Mouse (Mus musculus): ENCODE measurements around the gene Doc2b.

Gene Doc2b

DNA sequence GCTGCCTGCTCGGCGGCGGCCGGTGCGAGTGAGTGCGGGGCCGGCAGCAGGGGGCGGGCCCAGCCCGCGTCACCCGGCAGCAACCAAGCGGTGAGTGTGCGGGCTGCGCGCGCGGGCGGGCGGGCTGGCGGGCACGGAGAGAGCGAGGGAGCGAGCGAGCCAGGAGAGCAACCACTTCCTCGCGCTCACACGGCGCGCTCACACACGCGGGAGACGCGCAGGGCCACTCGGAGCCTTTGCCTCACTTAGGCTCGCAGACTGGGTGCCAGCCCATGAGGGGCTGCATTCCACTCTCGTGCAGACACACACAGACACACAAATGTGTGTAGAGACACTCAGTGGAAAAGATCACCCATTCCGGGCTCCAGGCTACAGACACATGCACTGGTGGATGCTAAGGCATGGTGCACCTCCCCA lies at the start of gene Doc2b:
Doc2b (minus strand) TSS at position 21 of the 417 bp plus-strand sequence.
- DNase-seq (ENCODE audit: low read depth in 1 of 2, low spot score in 2 of 2), result no peak

DNA sequence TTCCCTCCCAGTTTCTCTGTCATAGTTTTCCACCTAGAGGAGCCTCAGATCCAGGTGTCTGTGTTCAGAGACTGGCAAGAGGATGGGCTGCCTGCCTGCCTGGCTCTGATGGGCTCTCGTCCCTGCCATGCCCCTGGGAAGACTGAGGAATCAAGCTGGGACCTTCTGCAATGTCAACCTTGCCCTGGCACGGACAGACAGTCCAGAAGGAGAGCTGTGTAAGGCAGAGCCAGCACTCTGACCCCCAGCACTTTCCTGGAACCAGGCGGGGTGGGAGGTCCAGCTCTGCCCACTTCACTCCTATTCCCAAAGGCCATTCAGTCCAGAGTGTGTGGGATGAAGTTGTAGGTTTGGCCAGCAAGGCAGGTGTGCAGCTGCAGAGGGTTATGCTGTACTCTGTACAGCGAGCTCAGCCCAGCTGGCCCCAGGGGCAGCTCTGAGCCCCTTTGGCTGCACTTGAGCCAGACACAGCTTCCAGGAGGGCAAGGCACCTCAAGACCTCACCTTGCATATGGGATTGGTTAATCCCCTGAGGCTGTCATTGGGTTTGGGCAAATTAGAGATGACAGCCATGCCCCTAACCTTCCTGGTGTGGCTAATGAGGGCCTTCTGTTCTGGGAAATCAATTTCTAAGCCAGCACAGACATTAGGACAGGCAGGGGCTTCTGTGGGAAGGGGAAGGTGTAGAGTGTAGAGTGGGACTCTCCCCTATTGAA lies 47.2 kb upstream of the Doc2b start:
- no peak for DNase-seq (ENCODE audit: low read depth in 1 of 2, low spot score in 2 of 2)

DNA sequence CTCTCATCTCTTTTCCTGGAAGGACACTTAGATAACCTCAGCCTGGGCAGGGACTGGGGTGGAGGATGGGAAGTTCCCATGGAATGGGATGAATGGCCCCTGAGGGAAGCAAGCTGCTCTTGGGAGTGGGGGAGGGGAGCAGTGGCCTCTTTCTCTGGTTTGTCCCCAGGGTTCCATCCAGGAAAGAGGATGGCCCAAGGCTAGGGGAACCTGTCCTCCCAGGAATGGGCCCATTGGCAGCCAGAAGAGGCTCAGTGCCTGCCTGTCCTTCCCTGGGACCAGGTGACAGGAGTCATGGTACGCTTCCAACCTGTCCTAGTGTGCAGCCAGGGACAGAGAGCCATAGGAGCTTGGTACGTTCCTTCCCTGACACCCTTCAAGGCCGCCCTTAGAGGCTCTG lies 45.7 kb upstream of the Doc2b start:
- DNase-seq (ENCODE audit: low read depth in 1 of 2, low spot score in 2 of 2), result no peak

DNA sequence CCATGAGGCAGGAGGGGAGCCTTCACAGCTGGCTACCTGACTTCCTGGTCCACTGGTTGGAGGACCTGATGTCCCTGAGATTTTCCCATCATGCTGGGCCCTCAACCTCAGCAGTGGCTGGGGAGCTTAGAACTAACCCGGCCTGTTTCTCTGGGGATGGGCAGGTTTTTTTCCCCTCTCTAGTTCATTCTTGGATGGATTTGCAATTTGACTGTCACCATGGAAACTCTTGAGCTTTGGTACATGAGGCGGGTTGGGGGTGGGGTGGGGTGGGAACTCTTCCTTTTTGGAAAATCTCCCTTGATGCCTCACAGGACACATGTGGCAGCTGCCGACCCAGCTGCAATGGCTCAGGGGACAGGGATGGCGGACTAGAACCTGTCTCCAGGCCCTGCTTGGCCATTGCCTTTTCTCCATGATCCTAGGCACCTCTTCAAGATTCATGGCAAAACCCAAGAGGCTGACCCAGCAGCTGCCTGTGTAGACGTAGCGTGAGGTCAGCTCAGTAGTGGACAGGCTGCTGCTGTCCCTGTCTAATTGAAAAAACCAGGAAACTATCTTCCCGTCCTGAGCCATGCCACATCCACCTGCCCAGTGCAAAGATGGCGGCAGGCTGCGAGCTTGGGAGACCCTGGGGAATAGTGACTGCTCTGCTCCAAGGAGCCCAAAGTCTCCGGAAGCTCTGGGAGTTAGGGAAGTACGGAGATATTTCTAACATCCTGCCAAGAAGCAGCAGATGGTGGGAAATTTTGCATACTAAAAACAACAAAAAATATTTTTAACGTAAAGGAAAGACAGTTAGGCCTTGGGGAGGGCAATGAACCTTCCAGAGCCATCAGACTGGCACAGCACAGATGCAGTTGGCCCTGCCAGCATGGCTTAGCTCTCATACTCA lies 43.9 kb upstream of the Doc2b start:
- no peak for DNase-seq (ENCODE audit: low read depth in 1 of 2, low spot score in 2 of 2)

DNA sequence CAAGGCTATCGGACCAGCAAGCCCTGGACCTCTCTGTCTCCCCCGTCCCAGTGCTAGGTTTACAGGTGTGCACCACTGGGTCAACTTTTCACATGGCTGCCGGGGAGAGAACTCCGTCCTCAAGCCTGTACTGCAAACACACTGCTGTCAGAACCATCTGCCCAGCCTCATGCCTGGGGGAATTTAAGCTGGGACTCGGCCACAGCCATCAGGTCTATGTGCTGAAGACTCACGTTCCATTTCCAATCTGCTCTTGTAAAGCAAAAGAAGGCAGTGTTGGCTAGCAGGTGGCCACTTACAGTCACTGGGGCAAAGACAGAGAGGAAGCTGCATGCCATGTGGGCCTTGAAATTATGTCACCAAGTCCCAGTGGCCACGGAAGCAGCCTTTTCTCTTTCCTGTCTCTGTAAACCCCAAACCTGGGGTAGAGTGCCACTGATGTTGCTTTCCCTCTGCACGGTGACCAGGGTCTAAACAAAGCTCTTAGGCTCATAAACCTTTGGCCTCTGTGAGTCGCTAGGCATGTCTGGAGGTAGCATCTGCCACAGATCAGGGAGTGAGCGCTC lies 43.1 kb upstream of the Doc2b start:
- no peak for DNase-seq (ENCODE audit: low read depth in 1 of 2, low spot score in 2 of 2)

DNA sequence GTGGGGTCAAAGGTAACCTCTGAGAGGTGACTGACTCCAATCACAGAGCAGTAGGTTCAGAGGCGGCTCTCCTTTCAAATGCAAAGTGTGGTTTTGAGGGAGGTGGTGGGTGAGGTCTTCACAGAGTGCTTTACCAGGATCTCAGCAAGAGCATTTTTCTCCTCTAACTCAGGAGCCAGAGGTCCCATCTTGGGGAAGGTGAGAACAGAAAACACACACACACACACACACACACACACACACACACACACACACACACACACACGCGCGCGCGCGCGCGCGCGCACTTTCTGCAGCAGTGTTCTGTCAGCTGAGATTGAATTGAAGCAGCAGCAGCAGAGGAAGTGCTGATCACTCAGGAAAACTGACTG lies 40.4 kb upstream of the Doc2b start:
- DNase-seq (ENCODE audit: low read depth in 1 of 2, low spot score in 2 of 2), result no peak

DNA sequence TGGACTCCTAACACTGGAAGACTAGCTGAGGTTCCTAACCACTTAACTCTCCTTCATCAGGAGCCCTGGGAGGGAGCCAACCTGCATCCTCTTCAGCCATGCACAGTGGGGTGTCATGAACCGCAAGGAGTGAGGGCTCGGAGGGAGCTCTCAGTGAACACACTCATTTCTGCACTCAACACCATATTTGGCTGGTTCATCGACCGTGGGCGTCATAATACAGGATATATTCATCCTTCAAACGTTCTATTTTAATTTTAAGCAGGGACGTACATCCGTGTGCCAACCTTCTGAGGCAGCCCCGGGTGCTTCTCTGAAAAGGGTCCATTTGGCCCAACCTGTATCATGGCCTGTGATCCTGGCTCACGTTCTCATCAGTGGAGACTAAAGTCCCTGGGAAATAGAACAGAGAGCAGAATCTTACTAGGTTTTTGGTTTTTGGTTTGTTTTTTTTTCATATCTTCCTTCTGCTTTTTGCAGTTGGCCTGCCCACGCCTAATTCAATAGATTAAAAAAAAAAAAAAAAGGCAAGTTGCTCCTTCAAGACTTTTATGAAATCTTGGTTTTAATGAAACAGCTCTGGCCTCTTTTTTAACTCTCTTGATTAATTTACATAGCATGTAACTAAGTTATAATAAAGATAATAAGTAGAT lies 39.9 kb upstream of the Doc2b start:
- no peak for DNase-seq (ENCODE audit: low read depth in 1 of 2, low spot score in 2 of 2)

DNA sequence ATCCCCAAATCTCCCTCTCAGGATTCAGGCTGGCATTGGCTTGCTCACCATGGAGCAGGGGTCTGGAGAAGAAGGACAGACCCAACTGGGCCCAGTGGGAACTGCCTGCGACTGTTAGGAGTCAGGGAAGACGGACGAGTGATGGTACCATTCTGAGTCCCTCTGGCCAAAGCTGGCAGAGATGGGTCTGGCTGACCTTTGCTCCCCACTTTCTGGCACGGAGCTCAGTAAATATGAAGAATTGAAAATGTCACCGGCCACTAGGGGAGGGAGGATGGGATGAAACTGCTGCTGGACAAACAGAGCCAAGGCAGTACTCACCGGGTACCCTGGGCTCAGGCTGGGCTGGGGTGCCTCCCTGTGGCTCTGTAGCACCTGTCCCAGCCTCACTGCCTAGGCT lies 37.2 kb upstream of the Doc2b start:
- no peak for DNase-seq (ENCODE audit: low read depth in 1 of 2, low spot score in 2 of 2)

DNA sequence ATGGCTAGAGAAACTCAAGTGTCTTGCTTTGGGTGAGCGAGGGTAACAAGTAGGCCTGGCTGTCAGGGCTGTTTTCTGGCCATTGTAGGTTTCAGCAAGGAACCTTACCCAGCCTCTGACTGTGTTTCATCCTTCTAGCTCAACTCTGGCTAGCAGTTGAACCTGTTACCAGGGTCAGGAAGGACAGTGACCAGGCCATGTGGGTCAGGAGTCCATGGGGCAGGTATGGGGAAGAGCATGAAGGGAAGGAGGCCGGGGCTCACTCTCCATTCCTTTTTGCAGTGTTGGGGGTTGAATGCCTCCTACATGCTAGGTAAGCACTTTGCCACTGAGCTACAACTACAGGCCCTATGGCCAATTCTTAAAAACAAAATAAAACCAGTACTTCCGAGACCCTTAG lies 34.5 kb upstream of the Doc2b start:
- no peak for DNase-seq (ENCODE audit: low read depth in 1 of 2, low spot score in 2 of 2)

DNA sequence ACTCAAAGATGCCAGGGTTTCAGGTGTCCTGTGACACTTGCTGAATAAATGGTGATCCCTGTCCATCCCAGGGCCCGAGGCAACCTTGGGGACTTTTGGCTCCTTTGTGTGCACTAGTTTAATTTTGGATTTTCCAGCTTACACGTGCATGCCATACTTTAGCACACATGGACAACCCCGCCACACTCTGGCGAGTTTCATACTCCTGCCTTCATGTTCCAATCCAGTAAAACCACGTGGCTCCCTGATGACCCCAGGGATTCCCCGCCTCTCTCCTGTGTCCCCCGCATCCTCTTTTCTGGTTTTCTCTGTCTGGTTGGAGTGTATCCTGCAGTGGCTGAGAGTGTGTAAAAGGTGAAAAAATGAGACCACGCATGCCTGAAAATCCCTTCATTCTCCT lies 31.6 kb upstream of the Doc2b start:
- DNase-seq (ENCODE audit: low read depth in 1 of 2, low spot score in 2 of 2), result no peak

DNA sequence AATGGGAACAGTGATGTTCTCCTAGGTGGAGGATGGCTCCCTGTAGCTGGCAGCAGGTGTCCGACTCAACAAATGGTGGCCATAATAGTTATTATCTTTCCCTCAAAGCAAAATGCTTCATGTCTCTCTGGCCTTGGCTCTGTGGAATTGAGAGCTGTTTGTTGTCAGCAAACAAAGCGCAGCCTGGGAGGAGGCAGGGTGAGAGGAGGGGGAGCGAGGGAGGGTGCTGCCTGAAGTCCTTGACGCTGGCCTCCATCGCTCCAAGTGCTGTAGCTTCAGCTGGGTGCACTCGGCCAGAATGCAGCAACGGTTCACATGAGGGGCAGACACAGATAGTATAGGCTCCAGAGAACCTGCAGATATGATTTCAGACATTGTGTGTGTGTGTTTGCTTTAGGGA lies 27.7 kb upstream of the Doc2b start:
- no peak for DNase-seq (ENCODE audit: low read depth in 1 of 2, low spot score in 2 of 2)

DNA sequence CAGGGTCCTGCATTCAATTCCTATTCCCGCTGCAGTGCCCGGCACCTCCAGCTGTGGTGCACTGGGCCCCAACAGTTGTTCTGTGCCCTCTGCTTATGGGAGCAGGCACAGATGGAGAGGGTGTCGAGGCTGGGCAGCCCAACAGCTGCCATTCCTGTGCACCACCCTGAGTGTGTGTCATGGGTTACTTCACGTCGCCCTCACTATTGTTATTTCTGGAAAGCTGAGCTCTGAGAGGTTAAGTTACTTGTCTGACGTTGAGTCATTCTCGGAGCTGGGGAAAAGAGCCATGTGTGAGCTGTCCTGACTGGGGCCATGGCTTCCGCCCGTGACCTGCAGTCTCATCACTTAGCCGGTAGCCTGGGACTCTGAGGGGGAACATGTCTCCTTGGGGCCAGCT lies 17.2 kb upstream of the Doc2b start:
- no peak for DNase-seq (ENCODE audit: low read depth in 1 of 2, low spot score in 2 of 2)

DNA sequence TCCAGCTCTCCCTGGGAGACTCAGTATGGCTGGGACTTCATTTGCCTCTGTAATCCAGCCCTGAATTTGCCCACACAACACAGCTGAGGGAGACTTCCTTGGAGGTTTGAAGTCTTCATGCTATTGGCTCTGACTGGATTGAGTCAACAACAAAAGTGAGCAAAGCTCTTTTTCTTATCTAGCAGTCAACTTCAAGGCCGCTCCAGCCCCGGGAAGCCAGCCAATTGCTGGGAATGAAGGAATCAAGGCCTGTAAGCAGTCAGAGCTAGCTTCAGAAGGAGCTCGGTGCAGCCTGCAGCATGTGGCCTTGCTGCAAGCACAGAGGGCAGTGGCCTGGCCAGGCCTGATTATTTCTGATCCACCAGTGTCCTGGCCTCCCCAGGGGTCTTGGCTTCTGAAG lies 16.1 kb upstream of the Doc2b start:
- DNase-seq (ENCODE audit: low read depth in 1 of 2, low spot score in 2 of 2), result no peak

DNA sequence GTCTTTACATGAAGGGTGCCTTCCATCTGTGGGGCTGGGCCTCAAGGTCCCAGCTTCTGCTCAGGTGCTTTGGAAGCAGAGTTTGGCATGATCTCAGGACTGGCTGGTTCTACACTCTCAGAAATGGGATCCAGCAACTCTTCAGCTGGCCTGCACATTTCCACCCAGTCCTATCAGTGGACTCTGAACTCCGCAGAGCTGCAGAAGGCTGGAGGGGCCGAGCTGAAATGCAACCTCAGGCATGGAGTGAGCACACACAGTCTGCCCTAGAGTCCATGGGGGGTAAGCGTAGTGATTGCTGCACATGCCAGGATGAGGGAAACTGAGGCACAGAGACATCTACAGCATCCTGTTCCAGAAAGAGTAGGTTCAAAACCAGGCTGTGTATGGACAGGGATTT lies 14.7 kb upstream of the Doc2b start:
- no peak for DNase-seq (ENCODE audit: low read depth in 1 of 2, low spot score in 2 of 2)

DNA sequence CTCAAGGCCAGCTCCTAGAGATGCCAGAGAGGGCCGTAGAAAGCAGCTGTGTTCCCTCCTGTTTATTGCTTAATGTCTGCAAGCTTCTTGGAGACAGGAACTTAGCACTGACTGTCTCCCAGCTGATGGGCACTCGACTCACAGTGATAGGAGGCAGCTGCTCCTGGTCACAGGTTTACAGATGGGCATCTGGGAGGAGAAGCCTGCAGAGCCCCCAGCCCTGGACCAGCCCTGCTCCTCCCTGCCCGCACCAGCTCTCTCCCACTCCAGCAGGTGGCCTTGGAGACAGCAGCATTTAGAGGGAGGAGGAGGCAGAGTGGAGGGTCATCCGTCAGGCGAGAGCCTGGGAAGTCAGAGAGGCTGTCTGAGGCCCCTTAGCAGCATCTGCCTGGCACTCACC lies 11.6 kb upstream of the Doc2b start:
- no peak for DNase-seq (ENCODE audit: low read depth in 1 of 2, low spot score in 2 of 2)

DNA sequence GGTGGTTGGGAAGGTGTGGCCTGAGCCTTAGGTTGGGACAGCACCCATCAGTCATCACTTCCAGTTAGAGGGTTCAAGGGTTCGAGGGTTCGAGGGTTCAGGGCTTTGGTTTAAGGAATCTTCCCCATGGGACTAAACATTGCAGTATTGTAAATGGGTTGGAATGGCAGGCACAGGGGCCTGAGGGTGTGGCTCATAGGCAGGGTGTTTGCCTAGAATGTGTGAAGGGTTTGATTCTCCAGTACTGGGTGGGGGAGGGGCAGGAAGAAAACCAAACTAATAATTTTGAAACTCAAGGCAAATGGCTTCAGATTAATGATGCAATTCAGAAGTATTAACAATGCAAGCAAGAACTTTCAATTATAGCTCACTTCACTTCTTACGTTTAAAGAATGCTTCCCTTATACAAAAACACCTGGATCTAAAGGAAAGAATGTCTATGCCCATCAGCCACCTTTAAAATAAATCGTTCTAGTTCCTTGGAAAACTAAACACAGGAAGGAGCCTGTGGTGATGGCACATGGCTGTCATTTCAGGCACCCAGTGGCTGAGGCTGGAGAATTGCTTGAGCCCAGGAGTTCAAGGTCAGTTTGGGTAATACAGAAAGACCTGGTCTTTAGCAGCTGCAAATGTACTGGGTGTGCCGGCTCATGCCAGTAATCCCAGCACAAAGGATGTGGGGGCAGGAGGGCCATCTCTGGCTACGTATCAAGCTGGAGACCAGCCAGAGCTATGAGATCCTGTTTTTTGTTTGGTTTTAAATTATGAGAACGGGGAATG lies 6.1 kb upstream of the Doc2b start:
- no peak for DNase-seq (ENCODE audit: low read depth in 1 of 2, low spot score in 2 of 2)

DNA sequence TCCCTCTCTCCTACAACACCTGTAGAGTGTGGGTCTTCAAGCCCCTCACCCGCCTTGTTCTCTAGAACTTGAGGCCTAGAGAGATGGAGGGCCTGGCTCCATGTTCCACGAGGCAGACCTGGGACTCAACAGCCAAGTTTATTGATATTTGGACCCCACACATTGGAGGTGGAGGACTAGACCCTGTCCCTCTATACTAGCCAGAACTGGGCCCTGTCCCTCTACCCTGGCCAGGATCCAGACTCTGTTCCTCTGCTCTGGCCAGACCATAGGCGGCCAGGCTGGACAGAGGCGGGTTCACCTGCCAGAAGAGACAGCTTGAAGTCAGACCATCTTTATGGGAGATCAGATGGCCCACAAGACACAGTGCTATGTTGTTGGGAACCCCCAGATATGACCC lies 5.5 kb upstream of the Doc2b start:
- DNase-seq (ENCODE audit: low read depth in 1 of 2, low spot score in 2 of 2), result no peak

DNA sequence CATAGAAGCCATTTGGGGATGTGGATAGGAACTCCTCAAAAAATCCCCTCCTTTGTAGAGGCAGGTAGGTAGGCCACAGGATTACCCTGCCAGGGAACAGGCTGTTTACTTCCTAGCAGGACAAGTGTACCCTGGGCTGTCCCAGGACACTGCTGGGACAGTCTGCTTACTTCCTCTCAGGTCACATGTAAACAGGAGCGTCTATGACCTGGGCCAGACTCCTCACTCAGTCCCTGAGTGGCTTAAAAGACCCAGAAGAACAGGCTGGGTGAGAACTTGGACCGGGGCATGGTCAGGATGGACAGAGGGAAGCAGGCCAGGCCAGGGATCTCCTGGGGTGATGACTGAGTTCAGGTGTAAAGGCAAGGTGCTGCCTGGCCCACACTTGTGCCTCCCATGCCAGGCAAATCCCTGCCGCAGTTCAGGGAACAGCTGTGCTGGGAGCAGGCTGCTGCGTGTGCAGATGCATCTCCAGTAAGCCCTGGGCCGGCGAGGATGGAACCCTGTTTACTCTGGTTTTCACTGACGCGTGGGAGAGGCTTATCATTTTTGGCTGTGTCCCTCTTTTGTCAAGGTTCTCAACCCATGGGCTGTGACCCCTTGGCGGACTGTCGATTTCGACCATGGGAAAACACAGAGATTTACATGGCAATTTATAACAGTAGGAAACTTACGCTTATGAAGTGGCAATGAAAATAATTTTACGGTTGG lies 842 bp upstream of the Doc2b start:
- DNase-seq (ENCODE audit: low read depth in 1 of 2, low spot score in 2 of 2), result no peak

DNA sequence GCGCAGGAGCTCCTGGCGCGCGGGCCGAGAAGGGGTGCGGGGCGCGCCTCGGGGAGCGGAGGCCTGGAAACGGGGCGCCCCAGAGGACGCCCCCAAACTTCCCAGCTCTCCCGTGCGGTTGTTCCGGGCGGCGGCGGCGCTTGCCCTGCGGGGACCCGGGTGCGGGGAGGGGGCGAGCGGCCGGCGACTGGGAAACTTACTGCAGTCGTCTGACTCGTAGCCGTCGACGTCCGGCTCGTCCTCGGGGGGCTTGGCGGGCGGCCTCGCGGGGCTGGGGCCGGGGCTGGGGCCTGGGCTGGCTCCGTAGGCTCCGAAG lies 570 bp downstream of the Doc2b start:
- no peak for DNase-seq (ENCODE audit: low read depth in 1 of 2, low spot score in 2 of 2)

DNA sequence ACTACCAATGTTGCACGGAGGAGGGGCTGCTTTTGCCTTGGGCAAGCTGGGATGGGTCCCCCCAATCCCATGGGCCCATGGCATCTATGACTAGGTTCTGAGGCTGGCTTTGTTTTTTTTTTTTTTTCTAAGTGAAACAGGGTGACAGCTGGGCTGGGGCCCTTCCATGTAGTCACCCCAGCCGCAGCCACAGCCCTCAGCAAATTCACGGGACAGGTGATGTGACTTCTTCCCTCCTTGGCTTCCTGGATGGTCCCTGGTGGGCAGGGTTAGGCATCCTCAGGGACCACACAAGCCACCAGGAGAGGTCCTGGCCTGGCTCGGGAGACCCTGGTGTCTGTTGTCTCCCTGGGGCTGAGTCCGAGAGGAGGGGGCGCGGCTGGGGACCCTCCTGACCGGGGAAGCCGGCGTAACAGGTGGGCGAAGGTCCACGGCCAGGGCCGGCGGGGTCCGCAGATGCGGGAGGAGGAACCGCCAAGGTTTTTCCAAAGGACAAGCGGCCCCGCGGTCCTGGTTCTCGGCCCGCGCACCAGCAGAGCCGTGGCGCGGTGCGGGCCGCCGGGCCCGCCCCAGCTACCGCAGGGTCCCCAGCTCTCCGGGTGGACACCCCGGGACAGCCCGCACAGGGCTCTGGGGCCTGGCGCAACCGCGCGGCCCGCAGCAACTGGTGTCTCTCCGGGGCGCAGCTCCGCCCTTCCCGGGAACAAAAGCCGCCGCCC lies 1.1 kb downstream of the Doc2b start:
- no peak for DNase-seq (ENCODE audit: low read depth in 1 of 2, low spot score in 2 of 2)

Measured in monocyte, adult 2 months (primary cell).